Mouse (Mus musculus): Measurements from ENCODE around the gene Set. TPM values are rescaled to one million over a fixed set of nuclear protein-coding genes. Genes with fewer than 3 reads are reported as not detected.

The Set gene
- polyA plus RNA-seq, 1 experiment from 2014 or later, result 858 TPM

DNA sequence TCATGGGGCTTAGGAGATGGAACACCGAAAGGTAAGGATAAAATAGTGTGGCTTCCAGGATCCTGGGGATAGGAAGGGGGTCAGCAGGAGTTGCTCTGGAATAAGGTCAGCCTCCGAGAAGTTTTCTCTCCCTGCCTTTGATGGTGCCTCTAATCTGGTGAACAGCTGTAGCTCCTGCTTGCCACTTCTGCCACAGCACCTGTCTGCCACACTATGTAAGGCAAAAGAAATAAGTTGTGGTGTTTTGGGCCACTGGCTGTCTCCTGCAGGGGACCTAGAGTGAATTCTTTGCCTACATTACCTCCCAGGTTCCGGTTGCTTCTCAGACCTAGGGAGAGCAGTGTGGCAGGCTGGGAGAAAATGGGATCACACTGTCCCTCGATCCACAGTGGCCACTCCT is 21.6 kb downstream of the Set start:
- Histone ChIP-seq H3K4me1 (peaks cover 25% of the 10 kb centered on the region), H3K27ac (replicated peaks) (peak overlapping the region; percentile 89), H3K36me3 (peaks cover 18% of the 10 kb centered on the region), H3K27me3 (ENCODE audit: low read depth, poor library complexity, severe bottlenecking) (no peaks in the 10 kb centered on the region), H3K9me3 (replicated peaks) (no peaks in the 10 kb centered on the region), H3K4me3 (peak overlapping the region; percentile 69)
- WGBS, result 80% methylated on average over 4 of the region's 4 CpGs
- DNase-seq (ENCODE audit: low spot score), result no peak

DNA sequence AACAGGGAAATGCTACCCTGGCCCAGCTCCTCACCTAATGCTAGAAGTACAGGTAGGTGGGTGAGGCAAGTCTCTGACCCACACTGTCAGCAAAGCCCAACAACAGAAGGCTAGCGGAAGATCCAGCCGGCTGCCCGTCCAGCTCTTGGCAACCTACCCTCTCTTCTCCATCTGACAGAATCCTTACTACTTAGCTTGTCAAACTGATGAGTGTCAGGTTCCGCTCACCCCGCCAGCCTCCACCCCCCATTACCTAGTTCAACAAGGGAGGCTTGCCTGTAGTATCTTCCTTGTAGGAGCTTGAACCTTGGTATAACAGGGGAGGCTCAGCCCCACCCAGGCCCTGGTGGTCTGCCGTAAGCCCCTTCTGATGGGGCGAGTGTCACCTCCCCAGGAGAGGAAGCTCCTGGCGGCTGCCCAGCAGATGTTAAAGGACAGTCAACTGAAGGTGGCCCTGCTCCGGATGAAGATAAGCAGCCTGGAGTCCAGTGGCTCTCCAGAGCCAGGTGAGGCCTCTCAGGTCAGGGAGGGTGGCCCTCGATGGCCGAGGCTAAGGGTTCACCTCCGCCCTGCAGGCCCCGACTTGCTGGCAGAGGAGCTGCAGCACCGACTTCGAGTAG is 23.1 kb downstream of the Set start:
- Histone ChIP-seq H3K27ac (replicated peaks) (0 out of 2 replicates have a peak overlapping the region, but pooled peaks have one; percentile 9), H3K4me1 (peaks cover 38% of the 10 kb centered on the region), H3K36me3 (peaks cover 7% of the 10 kb centered on the region; the same call in 1 of the 2 replicates), H3K4me3 (no peak overlapping the region), H3K9me3 (replicated peaks) (no peaks in the 10 kb centered on the region), H3K27me3 (ENCODE audit: low read depth, poor library complexity, severe bottlenecking) (no peaks in the 10 kb centered on the region)
- 90% methylated on average over 15 of the region's 15 CpGs for WGBS
- no peak for DNase-seq (ENCODE audit: low spot score)

DNA sequence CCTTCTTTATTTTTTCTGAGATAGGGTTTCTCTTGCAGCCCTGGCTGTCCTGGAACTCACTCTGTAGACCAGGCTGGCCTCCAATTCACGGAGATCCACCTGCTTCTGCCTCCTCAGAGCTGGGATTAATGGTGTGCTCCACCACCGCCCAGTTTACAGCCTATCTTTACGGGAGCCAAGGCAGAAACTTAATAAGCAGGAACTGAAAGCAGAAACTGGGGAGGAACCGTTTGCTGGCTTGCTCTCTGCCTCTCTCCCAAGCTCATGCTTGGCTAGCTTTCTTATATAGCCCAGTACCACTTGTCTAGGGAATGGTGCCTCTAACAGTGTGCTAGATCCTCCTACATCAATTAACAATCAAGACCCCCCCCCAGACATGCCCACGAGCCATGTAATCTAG is 26.9 kb downstream of the Set start:
- no peak for DNase-seq (ENCODE audit: low spot score)
- Histone ChIP-seq H3K27me3 (ENCODE audit: low read depth, poor library complexity, severe bottlenecking) (no peaks in the 10 kb centered on the region), H3K4me3 (peak overlapping the region; percentile 40), H3K27ac (replicated peaks) (peak overlapping the region; percentile 63; the same call in 1 of the 2 replicates), H3K9me3 (replicated peaks) (no peaks in the 10 kb centered on the region), H3K4me1 (peaks cover 18% of the 10 kb centered on the region), H3K36me3 (peaks cover 17% of the 10 kb centered on the region)
- 54% methylated on average over 5 of the region's 5 CpGs for WGBS

DNA sequence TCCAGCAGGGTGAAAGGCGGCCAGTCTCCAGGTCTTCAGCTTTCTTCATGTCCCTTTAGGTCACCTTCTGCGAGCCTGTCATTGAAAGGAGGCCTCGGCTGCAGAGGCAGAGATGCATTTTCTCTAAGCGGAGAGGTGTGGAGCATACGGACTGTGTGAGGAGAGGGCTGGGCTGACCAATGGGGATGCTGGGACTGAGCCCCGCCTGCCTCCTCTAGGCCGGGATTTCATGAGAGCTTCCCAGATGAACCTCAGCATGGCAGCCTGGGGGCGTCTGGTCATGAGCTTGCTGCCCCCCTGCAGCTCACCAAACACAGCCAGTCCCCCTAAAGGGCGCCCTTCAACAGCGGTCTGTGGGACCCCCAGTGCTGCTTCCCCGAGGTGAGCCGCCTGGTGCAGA is 27.5 kb downstream of the Set start:
- Histone ChIP-seq H3K4me3 (peak overlapping the region; percentile 40), H3K36me3 (peaks cover 17% of the 10 kb centered on the region), H3K9me3 (replicated peaks) (no peaks in the 10 kb centered on the region), H3K27me3 (ENCODE audit: low read depth, poor library complexity, severe bottlenecking) (no peaks in the 10 kb centered on the region), H3K27ac (replicated peaks) (peak overlapping the region; percentile 63), H3K4me1 (peaks cover 13% of the 10 kb centered on the region)
- peak; percentile 49 for DNase-seq (ENCODE audit: low spot score)
- 7% methylated on average over 12 of the region's 12 CpGs for WGBS

DNA sequence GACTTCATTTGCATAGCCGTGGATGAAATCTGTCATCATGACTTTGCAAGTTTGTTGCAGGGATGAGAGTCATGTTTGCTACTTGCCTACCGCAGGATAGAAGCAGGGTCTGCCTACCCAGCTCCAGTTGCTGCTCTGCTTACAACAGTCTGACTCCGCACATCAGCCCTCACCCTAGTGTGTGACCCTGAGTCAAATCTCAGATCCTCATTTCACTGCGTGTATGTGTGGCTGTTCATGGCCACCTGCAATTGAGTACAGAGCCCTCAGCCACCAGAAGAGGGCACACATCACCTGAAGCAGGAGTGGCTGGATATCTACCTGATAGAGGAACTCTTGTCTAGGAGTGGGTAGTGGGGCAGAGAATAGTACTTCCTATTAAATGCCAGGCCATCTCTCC is 30.1 kb downstream of the Set start:
- WGBS, result 95% methylated on average over 4 of the region's 4 CpGs
- H3K4me1 ChIP-seq, result peaks cover 21% of the 10 kb centered on the region
- DNase-seq (ENCODE audit: low spot score), result no peak
- no peak overlapping the region for H3K27ac ChIP-seq (replicated peaks)
- peaks cover 35% of the 10 kb centered on the region for H3K36me3 ChIP-seq
- H3K27me3 ChIP-seq (ENCODE audit: low read depth, poor library complexity, severe bottlenecking), result no peaks in the 10 kb centered on the region
- no peaks in the 10 kb centered on the region for H3K9me3 ChIP-seq (replicated peaks)
- no peak overlapping the region for H3K4me3 ChIP-seq

DNA sequence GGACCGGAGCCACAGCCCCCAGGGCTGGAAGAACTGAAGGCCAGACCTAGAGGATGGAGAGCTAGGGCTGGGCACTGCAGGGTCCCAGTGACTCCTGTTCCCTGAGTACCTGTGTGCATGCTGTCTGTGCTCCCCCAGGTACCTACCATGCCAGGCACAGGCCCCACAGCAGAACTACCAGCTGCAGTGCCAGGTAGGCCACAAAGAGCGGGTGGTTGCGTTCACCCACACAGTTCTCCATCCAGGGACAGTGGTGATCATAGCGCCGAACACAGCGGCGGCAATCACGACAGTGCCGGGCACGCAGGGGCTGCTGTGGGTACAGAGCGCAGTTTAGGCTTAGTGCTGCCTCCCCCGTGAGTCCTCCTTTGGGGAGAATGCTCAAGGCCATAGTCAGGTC is 34.3 kb downstream of the Set start:
- no peak overlapping the region for H3K4me3 ChIP-seq

DNA sequence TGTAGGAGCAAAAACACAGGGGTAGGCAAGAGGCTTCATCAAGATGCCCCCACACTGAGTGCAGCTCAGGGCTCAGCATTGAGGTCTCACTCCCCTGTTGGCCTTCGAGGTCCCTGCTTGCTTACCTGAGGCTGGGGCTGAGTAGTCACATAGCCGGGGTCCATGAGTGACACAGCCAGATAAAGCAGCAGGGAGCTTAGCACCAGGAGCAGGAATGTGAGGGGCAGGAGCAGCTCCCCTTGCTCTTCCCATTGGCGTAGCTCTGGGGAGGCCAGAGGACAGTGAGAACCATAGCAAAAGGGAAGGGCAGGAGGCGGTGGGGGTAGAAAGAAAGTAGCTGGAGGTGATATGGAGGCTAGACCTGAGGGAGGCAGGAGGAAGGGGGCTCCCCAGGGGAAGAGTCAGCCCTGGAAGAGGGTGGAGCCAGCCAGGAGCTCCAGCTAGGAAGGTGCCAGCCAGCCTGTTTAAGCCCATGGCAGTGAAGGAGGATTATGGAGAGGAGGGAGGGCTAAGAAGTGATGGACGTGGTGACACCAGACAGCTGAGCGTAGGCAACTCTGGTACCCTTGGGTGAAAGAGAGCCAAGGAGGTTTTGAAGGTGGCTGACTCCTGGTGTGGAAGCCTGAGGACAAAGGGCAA is 35.2 kb downstream of the Set start:
- H3K4me3 ChIP-seq, result peak overlapping the region; percentile 57
- no peaks in the 10 kb centered on the region for H3K9me3 ChIP-seq (replicated peaks)
- WGBS, result 50% methylated on average over 6 of the region's 6 CpGs
- no peak for DNase-seq (ENCODE audit: low spot score)
- H3K27ac ChIP-seq (replicated peaks), result peak overlapping the region; percentile 72
- peaks cover 34% of the 10 kb centered on the region for H3K4me1 ChIP-seq
- H3K27me3 ChIP-seq (ENCODE audit: low read depth, poor library complexity, severe bottlenecking), result no peaks in the 10 kb centered on the region
- peaks cover 29% of the 10 kb centered on the region for H3K36me3 ChIP-seq

More for the DNA sequence above, 34.3 kb downstream of the Set start:
- Histone ChIP-seq H3K36me3 (peaks cover 37% of the 10 kb centered on the region), H3K9me3 (replicated peaks) (no peaks in the 10 kb centered on the region), H3K27ac (replicated peaks) (no peak overlapping the region), H3K4me1 (peaks cover 34% of the 10 kb centered on the region), H3K27me3 (ENCODE audit: low read depth, poor library complexity, severe bottlenecking) (no peaks in the 10 kb centered on the region)
- DNase-seq (ENCODE audit: low spot score), result no peak
- WGBS, result 95% methylated on average over 12 of the region's 12 CpGs

DNA sequence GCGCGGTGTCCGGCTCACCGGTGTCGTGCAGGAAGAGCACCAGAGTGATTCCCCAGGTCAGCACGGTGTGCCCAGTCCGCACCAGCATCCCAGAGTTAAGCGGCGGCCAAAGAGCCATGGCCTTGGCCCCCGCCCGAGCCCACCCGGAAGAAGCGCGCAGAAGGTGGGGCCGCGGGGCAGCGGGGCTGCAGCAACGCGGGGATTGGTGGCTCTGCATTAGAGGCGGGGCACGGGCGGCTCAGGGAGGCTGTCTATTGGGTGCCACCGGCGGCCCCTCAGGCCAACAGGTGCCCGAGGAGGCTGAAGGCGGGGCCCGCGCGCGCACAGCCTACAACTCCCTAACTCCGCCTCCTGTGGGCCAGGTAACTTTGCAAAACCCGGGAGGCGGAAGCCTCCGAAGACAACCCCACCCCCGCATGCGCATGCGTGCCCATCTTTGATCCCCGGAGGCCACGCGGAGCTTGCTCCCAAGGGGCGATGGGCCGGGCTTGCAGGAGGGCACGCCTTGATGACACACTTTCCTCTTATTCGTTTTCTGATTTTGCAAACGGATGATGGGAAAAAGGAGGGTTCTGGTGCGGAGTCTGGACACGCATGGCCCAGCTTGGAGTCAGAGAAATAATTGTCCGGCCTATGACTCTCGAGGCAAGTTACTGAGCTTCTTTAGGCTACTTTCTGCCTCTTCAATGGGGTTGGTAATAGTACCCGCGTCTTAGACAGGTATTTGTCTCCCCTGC is 36.5 kb downstream of the Set start, which contains the start of gene Zdhhc12:
TSS of gene Zdhhc12 (minus strand) at position 178 of the 737 bp plus-strand sequence.
- H3K27me3 ChIP-seq (ENCODE audit: low read depth, poor library complexity, severe bottlenecking), result no peaks in the 10 kb centered on the region
- H3K9me3 ChIP-seq (replicated peaks), result no peaks in the 10 kb centered on the region
- H3K4me1 ChIP-seq, result peaks cover 34% of the 10 kb centered on the region
- H3K36me3 ChIP-seq, result peaks cover 27% of the 10 kb centered on the region
- peak within 1 kb of the TSS; percentile 72 for H3K27ac ChIP-seq (replicated peaks)
- peak within 1 kb of the TSS; percentile 57 for H3K4me3 ChIP-seq
- WGBS, result under 1% methylated on average over 51 of the region's 51 CpGs
- peak; percentile 96 for DNase-seq (ENCODE audit: low spot score)

DNA sequence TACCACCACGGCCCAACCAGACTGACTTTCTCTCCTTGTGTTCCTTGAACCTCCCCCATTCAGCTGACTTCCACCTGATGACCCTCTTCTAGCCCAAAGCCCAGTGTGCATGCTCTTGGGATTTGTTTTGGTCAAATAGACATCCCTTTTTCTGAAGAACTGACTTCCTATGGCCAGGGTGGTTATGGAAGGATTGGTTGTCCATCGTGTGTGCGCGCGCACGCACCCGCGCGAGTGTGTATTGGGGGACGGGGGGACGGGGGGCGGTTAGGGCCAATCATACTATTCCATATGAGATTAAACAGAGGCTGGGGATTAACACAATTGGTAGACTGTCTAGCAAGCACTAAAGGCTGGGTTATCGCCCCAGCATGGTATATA is 37.0 kb downstream of the Set start:
- Histone ChIP-seq H3K4me1 (peaks cover 34% of the 10 kb centered on the region), H3K27me3 (ENCODE audit: low read depth, poor library complexity, severe bottlenecking) (no peaks in the 10 kb centered on the region), H3K36me3 (peaks cover 33% of the 10 kb centered on the region), H3K4me3 (peak overlapping the region; percentile 57), H3K27ac (replicated peaks) (peak overlapping the region; percentile 72), H3K9me3 (replicated peaks) (no peaks in the 10 kb centered on the region)
- no peak for DNase-seq (ENCODE audit: low spot score)
- 3% methylated on average over 13 of the region's 13 CpGs for WGBS

DNA sequence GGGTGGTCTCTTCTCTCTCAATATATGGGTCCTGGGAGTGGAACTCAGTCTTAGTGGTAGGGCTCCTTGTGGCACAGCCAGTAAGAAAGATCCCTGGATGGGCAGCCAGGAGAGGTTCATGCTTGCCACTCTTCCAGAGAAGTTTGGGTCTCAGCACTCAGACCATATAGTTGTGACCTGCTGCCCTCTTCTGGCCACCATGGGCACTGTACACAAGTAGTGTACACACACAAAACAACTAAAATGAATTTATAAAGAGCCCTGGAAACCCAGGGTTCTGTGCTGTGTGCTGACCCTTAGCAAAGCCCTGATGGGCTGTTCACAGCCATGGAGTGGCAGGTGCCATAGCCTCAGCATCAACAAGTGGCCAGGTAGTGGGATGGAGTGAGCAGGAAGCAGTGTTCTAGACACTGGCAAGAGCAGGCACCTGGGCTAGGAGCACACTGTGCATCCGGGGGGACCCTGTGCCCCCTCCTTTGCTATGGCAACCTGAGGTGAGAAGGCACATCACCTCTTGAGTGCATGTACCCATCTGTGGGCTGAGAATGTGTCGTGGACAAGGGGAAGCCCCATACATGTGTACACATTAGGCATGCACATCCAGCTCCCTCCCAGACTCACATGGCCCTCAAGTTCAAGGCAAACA is 38.8 kb downstream of the Set start:
- DNase-seq (ENCODE audit: low spot score), result peak; percentile 58

DNA sequence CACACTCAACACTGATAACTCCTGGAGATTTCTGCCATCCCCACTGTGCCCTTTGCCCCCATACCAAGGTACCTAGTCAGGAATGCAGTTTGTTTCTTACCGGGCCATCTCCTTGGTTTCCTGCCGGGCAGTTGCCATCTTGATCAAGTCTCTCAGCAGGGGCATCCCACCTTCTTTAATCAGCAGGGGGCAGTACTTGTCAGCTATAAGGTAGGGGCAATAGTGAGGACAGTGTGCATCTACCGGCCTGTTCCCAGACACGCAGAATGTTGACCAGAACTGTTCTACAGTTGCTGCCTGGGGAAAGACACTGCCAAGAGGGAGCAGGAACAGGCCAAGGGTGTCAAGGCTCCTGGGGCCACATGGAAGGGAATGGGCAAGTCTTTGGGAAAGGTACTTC is 43.0 kb downstream of the Set start:
- no peak overlapping the region for H3K27ac ChIP-seq (replicated peaks)
- DNase-seq (ENCODE audit: low spot score), result no peak
- 80% methylated on average over 4 of the region's 4 CpGs for WGBS
- no peaks in the 10 kb centered on the region for H3K27me3 ChIP-seq (ENCODE audit: low read depth, poor library complexity, severe bottlenecking)
- H3K4me3 ChIP-seq, result no peak overlapping the region
- H3K4me1 ChIP-seq, result no peaks in the 10 kb centered on the region
- no peaks in the 10 kb centered on the region for H3K9me3 ChIP-seq (replicated peaks)
- peaks cover 64% of the 10 kb centered on the region for H3K36me3 ChIP-seq

More for the DNA sequence above, 38.8 kb downstream of the Set start:
- H3K9me3 ChIP-seq (replicated peaks), result no peaks in the 10 kb centered on the region
- peaks cover 34% of the 10 kb centered on the region for H3K4me1 ChIP-seq
- WGBS, result 78% methylated on average over 2 of the region's 2 CpGs
- H3K4me3 ChIP-seq, result no peak overlapping the region
- no peaks in the 10 kb centered on the region for H3K27me3 ChIP-seq (ENCODE audit: low read depth, poor library complexity, severe bottlenecking)
- H3K36me3 ChIP-seq, result peaks cover 36% of the 10 kb centered on the region
- H3K27ac ChIP-seq (replicated peaks), result no peak overlapping the region

DNA sequence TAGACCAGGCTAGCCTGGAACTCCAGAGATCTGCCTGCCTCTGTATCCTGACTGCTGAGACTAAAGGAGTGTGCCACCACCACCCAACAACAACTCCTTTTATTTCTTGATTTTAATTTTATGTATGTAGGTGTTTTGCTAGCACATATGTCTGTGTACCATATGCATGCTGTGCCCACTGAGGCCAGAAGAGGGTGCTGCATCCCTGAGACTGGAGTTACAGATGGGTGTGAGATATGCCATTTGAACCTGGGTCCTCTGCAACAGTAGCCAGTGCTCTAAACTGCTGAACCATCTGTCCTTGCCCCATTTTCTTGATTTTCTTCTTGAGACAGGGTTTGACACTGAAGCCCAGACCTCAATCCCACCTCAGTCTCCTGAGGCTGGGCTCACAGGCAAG is 49.2 kb downstream of the Set start:
- no peak overlapping the region for H3K27ac ChIP-seq (replicated peaks)
- no peak overlapping the region for H3K4me3 ChIP-seq
- H3K36me3 ChIP-seq, result peaks cover 88% of the 10 kb centered on the region
- peak; percentile 44 for DNase-seq (ENCODE audit: low spot score)
- H3K27me3 ChIP-seq (ENCODE audit: low read depth, poor library complexity, severe bottlenecking), result no peaks in the 10 kb centered on the region
- H3K4me1 ChIP-seq, result no peaks in the 10 kb centered on the region
- H3K9me3 ChIP-seq (replicated peaks), result no peaks in the 10 kb centered on the region

All from midbrain, embryonic 10.5 days (tissue).